11 mouse cellular contexts compared by ENCODE assay signal in the genomic region with DNA sequence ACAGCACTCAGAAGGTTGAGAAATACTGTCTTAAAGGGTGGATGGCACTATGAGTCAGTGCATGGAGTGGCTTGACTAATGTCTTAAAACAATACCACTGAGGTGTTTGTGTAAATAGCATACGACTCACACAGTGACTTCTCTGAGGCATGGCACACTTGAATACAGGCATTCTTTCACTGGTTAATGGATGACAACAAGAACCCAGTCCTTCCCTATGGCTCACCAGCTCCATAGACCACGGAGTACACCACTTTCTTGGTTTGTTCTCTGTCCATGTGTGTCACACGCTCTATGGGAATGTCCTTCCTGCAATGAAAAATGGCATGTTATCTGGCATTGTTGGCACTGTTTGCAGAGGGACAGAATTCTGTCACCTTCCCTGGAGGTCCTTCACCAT. TPM values are rescaled to one million over a fixed set of nuclear protein-coding genes. Genes with fewer than 3 reads are reported as not detected.
"Had no signal": no experiment of that assay in that cellular context is flagged by ENCODE, and none has a peak within 500 bp of the region (broad histone marks: within the 10 kb centered on the region; RNA-seq: fewer than 3 reads in every experiment).

No protein-coding gene starts in this region.

- DNase-seq: kidney, postnatal 25 days; left cerebral cortex, postnatal 4 days; liver, postnatal 0 days; lung, embryonic 14.5 days; lung, postnatal 36 days; midbrain, embryonic 14.5 days; retina, postnatal 1 day; right cerebral cortex, postnatal 25 days; spleen, adult 18-20 months; thymus, postnatal 36 days had no signal

RNA-seq across cellular contexts. Expression of a gene that starts 36.7 kb away (rescaled TPM):
- total RNA-seq: megakaryocyte-erythroid progenitor cell, adult 5-6 weeks had no signal

RNA-seq across cellular contexts. Expression of a gene that starts 49.3 kb away (rescaled TPM):
- total RNA-seq: megakaryocyte-erythroid progenitor cell, adult 5-6 weeks had no signal
